Mouse (Mus musculus) lung, postnatal 0 days (tissue): ENCODE measurements around the gene Map4.

Source experiments
- CTCF ChIP-seq: IDR thresholded peaks from 2 replicates; pipeline ENCODE4 v1.5.1; 2016; ENCODE audit warnings: antibody characterized with exemption, mild to moderate bottlenecking
- EP300 ChIP-seq: IDR thresholded peaks from 2 replicates; pipeline ENCODE4 v1.6.1; 2016; ENCODE audit warnings: antibody characterized with exemption, mild to moderate bottlenecking, control low read depth

DNA sequence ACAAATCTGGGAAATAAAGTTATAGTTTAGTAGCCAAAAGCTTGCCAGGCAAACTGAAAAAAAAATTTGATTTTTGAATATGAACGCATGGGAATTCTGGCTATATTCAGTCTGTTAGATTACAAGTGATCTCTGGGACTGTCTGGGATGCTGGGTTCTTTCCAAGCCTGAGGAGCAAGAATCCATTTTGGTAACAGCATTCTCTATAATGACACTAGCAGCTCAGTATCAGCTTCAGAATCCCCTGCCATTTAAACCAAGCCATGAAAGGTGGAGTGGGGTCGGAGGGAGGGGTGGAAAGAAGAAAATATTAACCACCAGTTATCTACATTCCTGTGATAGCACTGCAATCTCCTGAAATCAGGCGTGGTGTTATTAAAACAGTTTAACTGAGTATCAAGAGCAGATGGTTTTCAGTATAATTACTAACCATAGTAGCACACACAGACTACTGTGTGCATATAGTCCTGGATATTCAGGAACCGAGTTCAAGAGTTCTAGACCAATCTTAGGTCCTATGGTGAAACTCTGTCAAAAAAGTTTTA is 38.6 kb downstream of the Map4 start:
- no peak for TF ChIP-seq CTCF
- no peak for TF ChIP-seq EP300
